Mouse (Mus musculus): ENCODE measurements around the gene 2410015M20Rik. TPM values are rescaled to one million over a fixed set of nuclear protein-coding genes. Genes with fewer than 3 reads are reported as not detected.

2410015M20Rik gene
- total and polyA plus RNA-seq, 3 experiments = 274 to 334 TPM; not detected in 1

DNA sequence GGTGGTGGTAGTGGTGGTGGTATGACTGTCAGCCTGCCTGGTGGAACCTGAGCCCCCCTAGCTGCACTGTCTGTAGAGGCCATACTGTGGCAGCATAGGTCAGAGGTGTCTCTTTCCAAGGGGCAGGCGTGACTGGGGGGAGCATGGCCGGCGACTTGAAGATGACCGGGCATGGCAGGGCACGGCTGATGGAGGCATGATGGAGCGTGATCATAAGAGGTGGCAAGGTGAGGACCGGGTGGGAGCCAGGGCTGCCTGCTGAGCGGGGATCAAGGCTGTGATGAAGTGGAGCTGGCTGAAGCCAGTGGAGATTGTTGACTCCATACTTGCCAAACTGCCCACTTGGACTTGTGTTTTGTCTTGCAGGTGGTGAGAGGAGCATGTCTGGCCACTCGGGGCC lies 4.1 kb downstream of the 2410015M20Rik start:
- peaks cover 0 to 4% of the 10 kb centered on the region in 2 experiments; a peak in 2 of 4 replicates for H3K4me1 ChIP-seq (ENCODE audit: control insufficient read depth in 1 of 2, insufficient read depth in 2 of 2, low read length in 2 of 2)
- no peak overlapping the region for H3K4me3 ChIP-seq (ENCODE audit: control insufficient read depth in 1 of 2, insufficient read depth in 1 of 2, low read depth in 2 of 2, low read length in 2 of 2)
- no peak for DNase-seq (ENCODE audit: low read depth, low spot score)
- no peak overlapping the region for H3K9ac ChIP-seq (ENCODE audit: control insufficient read depth, low read depth, low read length, poor library complexity, severe bottlenecking)
- no peaks in the 10 kb centered on the region for H3K9me3 ChIP-seq (replicated peaks; ENCODE audit: insufficient read depth, low read length)
- no peaks in the 10 kb centered on the region for H3K27me3 ChIP-seq (ENCODE audit: control insufficient read depth in 1 of 2, insufficient read depth in 2 of 2, low read length in 2 of 2)
- peaks cover 4 to 18% of the 10 kb centered on the region in 2 experiments for H3K36me3 ChIP-seq (ENCODE audit: control insufficient read depth in 1 of 2, insufficient read depth in 2 of 2, low read length in 2 of 2)
- TF ChIP-seq POLR2A (IDR thresholded peaks at IDR 0.05; ENCODE audit: control insufficient read depth in 1 of 2, insufficient read depth in 1 of 2, low read depth in 1 of 2, low read length in 2 of 2, poor library complexity in 1 of 2) (no peak), HCFC1 (IDR thresholded peaks at IDR 0.05; ENCODE audit: low read depth, low read length) (no peak), BHLHE40 (IDR thresholded peaks at IDR 0.05; ENCODE audit: borderline replicate concordance, low read depth, low read length) (no peak), UBTF (IDR thresholded peaks at IDR 0.05; ENCODE audit: borderline replicate concordance, insufficient read depth, low read depth, low read length) (no peak)
- H3K79me2 ChIP-seq (ENCODE audit: control insufficient read depth, insufficient read depth, low read length, poor library complexity) = peaks cover 17% of the 10 kb centered on the region
- H3K27ac ChIP-seq (ENCODE audit: control insufficient read depth, low read depth, low read length) = no peak overlapping the region

DNA sequence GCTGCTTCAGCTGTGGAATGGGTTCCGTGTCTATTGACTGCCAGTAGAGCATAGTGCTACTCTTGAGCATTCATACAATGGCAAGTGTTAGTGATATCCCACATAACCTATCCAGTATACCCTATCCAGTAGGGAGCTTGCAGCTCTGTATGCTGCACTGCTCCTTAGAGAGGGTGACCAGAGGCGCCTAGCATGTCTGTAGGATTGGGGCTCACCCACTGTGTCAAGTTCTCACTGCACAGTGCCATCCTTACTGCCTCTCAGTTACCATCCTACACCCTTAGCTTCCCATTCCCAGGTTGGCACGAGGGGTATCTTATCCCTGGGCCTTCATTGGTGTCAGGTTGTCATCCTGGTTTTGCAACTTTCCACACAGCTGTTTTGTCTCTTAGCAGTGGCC lies 5.1 kb downstream of the 2410015M20Rik start:
- DNase-seq (ENCODE audit: low read depth, low spot score) = no peak
- TF ChIP-seq ZKSCAN1 (IDR thresholded peaks at IDR 0.05; ENCODE audit: low read depth, low read length) (no peak), CHD1 (IDR thresholded peaks at IDR 0.05; ENCODE audit: low read depth, low read length) (no peak), KAT2A (conservative IDR thresholded peaks at IDR 0.05; ENCODE audit: low read depth, low read length) (no peak), MAX (IDR thresholded peaks at IDR 0.05; ENCODE audit: low read length) (no peak), RAD21 (IDR thresholded peaks at IDR 0.05; ENCODE audit: low read depth, low read length) (no peak), HCFC1 (IDR thresholded peaks at IDR 0.05; ENCODE audit: low read depth, low read length) (no peak), RCOR1 (IDR thresholded peaks at IDR 0.05; ENCODE audit: low read depth, low read length) (no peak), TCF12 (IDR thresholded peaks at IDR 0.05; ENCODE audit: low read depth, low read length) (no peak), ETS1 (IDR thresholded peaks at IDR 0.05; ENCODE audit: low read depth, low read length) (no peak), E2F4 (IDR thresholded peaks at IDR 0.05; ENCODE audit: borderline replicate concordance, low read depth, low read length) (no peak), POLR2AphosphoS5 (IDR thresholded peaks at IDR 0.05; ENCODE audit: borderline replicate concordance, low read depth, low read length) (no peak), ELF1 (IDR thresholded peaks at IDR 0.05; ENCODE audit: low read depth, low read length) (no peak), BHLHE40 (IDR thresholded peaks at IDR 0.05; ENCODE audit: borderline replicate concordance, low read depth, low read length) (no peak), MEF2A (IDR thresholded peaks at IDR 0.05; ENCODE audit: extremely low read depth, insufficient replicate concordance, low read depth, low read length, poor library complexity, severe bottlenecking) (no peak), CHD2 (IDR thresholded peaks at IDR 0.05; ENCODE audit: low read length) (no peak), ZNF384 (IDR thresholded peaks at IDR 0.05; ENCODE audit: low read depth, low read length) (no peak), MXI1 (IDR thresholded peaks at IDR 0.05; ENCODE audit: low read depth, low read length) (no peak), TAL1 (IDR thresholded peaks at IDR 0.05; ENCODE audit: low read length) (no peak), ZC3H11A (IDR thresholded peaks at IDR 0.05; ENCODE audit: low read depth, low read length) (no peak)
- no peaks in the 10 kb centered on the region for H3K9me3 ChIP-seq (replicated peaks; ENCODE audit: insufficient read depth, low read length)
- no peak overlapping the region for H3K9ac ChIP-seq (ENCODE audit: control insufficient read depth, low read depth, low read length, poor library complexity, severe bottlenecking)
- H3K79me2 ChIP-seq (ENCODE audit: control insufficient read depth, insufficient read depth, low read length, poor library complexity) = peaks cover 17% of the 10 kb centered on the region
- no peak overlapping the region for H3K27ac ChIP-seq (ENCODE audit: control insufficient read depth, low read depth, low read length)
- H3K4me3 ChIP-seq (ENCODE audit: control insufficient read depth in 1 of 2, insufficient read depth in 1 of 2, low read depth in 2 of 2, low read length in 2 of 2) = no peak overlapping the region
- H3K27me3 ChIP-seq (ENCODE audit: control insufficient read depth in 1 of 2, insufficient read depth in 2 of 2, low read length in 2 of 2) = no peaks in the 10 kb centered on the region
- peaks cover 4 to 19% of the 10 kb centered on the region in 2 experiments for H3K36me3 ChIP-seq (ENCODE audit: control insufficient read depth in 1 of 2, insufficient read depth in 2 of 2, low read length in 2 of 2)
- H3K4me1 ChIP-seq (ENCODE audit: control insufficient read depth in 1 of 2, insufficient read depth in 2 of 2, low read length in 2 of 2) = no peaks in the 10 kb centered on the region; a peak in 1 of 4 replicates

Measured in MEL (cell line).